Mouse (Mus musculus) bone marrow macrophage, adult 2 months (primary cell): Measurements from ENCODE around the gene Vmn2r102.

Experiments used
- CTCF ChIP-seq: IDR thresholded peaks from 2 replicates; pipeline ENCODE4 v1.5.1; 2012; ENCODE audit warnings: low read depth, mild to moderate bottlenecking, low read length, moderate library complexity
- POLR2A ChIP-seq: IDR thresholded peaks from 2 replicates; pipeline ENCODE4 v1.6.1; 2012; ENCODE audit warnings: mild to moderate bottlenecking, low read depth, low read length, borderline replicate concordance

GRCm38 (mm10) chr17:19629328-19629727 is 30.8 kb upstream of the Vmn2r102 start:
- TF ChIP-seq CTCF (no peak), POLR2A (no peak)
